Mouse (Mus musculus): Measurements from ENCODE around the gene Gphb5.
A peak's percentile ranks its signal among the peaks of the same experiment; 100 is the strongest.

Gphb5 gene

DNA sequence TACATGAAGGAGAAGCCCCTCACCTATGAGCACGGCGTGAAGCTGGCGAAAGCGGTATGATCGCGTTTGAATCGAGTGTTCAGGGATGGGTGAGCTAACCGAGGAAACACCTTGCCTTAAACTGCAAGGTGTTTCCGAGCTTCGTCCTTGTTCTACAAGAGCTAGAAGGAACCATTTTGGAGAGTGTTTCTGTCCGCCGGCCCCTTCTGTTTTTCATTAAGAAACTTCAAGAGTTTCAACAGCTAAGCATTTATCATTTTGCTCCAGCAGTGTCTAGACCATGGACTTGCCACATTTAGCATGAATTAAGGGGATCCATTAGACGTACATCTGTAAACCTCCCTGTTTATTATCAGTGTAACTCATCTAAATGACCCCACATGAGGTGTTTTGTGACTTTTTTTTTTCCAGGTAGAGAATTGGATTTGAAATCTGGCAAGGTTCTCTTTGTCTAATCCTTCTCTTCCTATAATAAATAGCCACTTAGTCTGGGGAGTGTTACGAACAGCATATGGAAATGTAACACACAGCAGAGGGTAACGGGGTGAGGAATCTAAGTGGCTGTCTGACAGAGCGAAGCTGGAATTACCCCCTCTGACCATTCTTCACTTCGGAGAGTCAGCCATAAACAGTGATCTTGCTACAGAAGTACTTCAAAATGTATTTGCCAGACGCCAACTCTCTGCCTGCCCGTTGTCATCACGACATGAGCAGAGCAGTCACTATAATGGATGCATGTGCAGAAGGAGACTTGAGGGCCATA lies 22.4 kb downstream of the Gphb5 start:
- no peak for DNase-seq (ENCODE audit: low spot score in 2 of 2)

GRCm38 (mm10) chr12:75391526-75391925 lies 25.1 kb downstream of the Gphb5 start:
- DNase-seq (ENCODE audit: low spot score in 2 of 2): no peak

DNA sequence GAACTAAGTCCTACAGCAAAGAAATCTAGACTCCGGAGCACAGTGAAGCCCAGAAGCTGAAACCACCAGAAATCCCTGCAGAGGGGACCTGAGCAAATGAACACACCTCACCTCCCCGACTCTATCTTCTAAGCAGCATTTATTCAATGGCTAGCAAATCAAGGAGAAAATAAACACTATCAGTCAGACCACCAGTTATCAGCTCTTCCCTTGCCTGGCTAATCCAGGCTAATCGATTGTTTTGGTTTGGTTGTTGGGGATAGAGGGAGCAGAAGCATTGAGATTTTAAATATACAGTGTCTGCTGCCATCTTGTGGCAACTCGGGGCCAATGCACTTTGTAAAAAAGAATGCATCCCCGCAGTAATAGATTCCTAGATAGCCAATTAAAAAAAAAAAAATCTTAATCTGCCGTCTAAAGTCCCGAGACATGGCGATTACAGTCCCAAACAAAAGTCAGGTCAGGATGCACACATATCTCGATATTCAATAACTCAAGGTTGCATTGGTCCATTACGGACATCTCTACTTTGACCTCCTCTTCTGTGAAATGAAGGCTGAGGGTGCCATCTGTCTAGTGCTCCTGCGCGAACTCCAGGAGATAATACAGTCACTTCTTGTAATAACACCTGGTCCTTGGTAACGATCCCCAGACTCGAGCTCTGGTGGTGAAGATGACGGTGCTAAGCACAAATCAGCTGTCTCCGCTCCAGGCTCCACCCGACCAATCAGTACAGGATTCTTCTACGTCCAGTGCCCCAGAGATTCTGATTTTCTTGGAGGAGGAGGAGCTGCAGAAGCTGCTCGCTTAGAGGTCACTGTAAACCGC lies 27.1 kb downstream of the Gphb5 start:
- peak in 1 of 2 experiments; percentile 63 for DNase-seq (ENCODE audit: low spot score in 2 of 2)

DNA sequence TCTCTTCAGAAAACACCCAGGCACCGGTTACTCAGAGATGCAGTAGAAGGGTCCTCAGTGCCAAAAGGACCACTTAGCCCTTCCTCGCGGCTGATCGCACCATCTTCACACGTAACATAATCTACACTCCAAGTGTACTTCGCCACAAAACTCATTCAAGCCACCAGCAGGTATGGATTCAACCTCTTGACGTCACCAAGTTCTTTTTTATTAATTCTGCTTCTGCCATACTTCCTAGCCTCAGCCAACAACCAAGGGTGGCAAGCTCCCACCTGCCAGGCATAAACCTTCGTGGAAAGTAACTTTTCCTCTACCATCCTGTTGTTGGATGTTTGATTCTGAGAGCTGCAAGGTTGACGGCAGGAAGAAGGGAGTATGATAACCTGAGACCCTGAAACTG lies 28.1 kb downstream of the Gphb5 start:
- DNase-seq (ENCODE audit: low spot score in 2 of 2): no peak

DNA sequence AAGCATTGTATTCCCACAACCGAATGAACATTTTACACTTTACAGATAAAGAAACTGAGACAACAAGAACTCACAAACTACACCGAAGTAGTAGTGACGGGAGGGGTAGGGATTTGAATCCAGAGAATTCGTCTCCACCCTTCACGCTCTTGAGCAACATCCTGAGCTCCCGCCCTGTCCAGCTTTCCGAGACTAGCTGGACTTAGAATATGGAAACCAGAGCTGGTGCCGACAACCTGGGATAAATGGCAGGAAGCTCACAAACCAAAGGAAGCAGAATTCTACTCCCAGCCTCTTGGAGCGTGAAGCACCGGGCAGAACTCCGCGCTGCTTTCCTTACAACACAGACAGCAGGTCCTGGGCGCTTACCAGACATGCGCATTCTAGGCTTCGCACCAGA lies 28.7 kb downstream of the Gphb5 start:
- DNase-seq (ENCODE audit: low spot score in 2 of 2): no peak

DNA sequence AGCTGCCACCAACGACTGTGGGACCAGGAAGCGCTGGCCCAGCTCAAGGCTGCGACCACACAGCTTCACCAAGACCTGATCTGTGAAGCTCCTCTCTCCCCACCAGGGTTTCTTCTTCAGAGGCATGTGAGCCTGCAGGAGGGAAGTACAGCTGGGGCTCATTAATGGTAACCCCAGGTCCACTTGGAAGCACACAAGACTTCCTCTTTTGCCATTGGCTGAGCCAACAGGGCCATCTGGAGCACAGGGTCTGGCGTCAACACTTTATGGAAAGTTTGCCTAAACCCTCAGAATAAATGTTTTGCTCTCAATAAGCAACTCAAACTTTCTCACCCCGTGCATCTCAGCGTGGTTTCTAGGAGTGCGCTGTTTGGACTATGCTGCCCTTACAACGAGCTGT lies 29.4 kb downstream of the Gphb5 start:
- no peak for DNase-seq (ENCODE audit: low spot score in 2 of 2)

DNA sequence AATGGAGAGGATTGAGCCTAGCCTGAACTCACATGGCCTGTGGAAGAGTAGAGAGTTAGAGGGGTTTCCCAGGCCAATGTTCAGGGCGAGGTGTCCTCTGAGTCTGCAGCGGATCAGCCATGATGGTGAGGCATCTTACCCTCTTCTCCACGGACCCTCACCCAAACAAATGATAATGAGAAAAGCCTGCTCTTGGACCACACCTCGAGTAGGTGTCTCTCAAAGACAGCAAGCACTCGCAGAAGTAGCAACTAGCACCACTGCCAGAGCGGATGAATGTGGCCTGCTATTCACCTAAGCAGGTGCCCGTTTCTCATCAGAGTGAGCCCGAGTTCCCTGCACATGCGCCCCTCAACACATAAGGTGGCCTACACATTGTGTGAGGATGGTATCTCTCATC lies 29.9 kb downstream of the Gphb5 start:
- DNase-seq (ENCODE audit: low spot score in 2 of 2): no peak

GRCm38 (mm10) chr12:75376126-75376525 lies 40.5 kb downstream of the Gphb5 start:
- DNase-seq (ENCODE audit: low spot score in 2 of 2): no peak

- no peak for DNase-seq (ENCODE audit: low spot score in 2 of 2)
Measured at GRCm38 (mm10) chr12:75375060-75375459, 41.5 kb downstream of the Gphb5 start.

DNA sequence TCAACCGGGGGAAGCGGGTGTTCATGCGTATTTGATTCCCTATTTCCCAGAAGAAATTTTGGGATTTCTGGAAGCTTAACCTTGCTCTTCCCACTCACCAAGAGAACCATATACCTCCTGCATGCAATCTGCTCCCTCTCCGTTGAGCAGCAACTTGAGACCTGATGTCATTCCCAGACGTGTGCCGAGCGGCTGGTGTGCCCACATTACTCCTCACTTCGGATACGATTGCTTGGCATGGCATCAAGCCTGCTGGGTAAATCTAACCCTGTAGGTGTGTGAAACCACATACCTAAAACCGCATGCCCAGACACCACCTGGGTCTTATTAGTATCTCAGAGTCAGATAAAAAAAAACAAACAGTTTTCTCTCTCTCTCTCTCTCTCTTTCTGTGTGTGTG lies 42.1 kb downstream of the Gphb5 start:
- DNase-seq (ENCODE audit: low spot score in 2 of 2): no peak

- no peak for DNase-seq (ENCODE audit: low spot score in 2 of 2)
Measured at GRCm38 (mm10) chr12:75369418-75369851, 47.1 kb downstream of the Gphb5 start.

DNA sequence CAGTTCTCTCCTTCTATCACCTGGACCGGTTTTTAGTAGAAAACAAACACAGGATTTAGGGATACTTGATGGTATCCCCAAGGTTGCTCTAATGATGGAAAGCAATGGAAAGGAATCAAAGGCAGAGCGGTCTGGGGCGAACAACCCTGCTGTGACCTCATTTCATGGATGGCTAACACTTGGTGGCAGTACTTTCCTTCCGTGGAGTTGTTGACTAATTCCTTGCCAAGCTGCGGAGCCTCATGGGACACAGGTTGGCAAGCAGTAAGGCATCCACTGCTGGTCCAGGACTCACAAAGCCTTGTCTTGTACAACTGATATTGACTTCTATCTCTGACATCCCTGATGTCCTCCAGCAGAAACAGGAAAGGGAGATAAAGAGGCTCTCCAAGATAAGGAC lies 48.1 kb downstream of the Gphb5 start:
- no peak for DNase-seq (ENCODE audit: low spot score in 2 of 2)

DNA sequence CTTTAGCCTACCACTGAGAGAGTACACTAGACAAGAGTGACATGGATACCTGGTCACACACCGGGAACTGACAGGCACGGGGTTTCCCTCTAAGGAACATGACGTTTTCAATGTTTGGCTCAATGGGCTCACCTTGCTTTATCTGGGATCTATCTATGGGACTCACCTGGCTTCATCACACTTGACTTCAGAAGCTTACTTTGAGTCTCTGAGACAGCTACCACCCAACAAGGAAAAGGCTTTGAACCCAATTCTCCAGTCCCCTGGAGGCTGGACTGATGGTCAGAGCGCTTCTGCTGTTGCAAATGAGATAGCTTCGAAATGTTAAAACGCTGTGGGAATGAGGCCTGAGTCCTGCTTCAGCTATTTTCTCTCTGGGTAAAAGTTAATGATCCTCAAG lies 49.2 kb downstream of the Gphb5 start:
- no peak for DNase-seq (ENCODE audit: low spot score in 2 of 2)

- no peak for DNase-seq (ENCODE audit: low spot score in 2 of 2)
Measured at GRCm38 (mm10) chr12:75365621-75366124, 50.9 kb downstream of the Gphb5 start.

DNA sequence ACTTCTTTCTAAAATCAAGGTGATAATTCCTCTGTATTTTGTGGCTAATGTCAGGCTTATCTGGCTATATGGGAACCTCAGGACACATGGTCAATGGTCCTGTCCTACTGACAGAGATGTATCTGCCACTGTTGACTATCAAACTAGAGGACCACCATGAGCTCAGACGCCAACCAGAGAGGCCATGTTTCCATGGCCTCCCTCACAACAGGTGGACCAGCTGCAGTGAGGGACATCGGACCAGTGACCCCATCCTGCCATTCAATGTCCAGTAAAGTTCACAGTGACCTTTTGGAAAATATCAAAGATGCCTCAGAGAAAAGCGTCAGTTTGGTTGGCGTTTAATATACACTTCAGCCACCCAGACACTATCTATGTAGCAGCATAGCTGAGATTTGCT lies 52.2 kb downstream of the Gphb5 start:
- DNase-seq (ENCODE audit: low spot score in 2 of 2): no peak

DNA sequence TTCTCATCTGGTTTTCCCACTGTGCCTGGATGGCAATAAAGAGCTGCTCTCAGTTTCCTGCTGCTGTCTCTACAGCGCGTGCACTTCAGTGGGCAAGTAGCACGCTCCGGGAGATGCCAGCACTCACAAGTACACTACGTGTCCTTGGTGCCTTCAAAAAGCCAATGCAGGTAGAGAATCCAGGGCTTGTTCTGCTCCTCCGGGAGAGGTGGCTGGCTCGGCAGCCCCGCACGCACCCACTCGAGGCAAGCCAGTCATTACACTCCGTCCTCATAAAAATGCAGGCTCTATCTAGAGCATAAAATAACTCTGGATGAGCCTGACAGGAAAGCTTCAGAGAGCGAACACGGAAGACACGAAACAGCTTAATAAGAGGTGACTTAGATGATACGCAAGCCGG lies 54.1 kb downstream of the Gphb5 start:
- no peak for DNase-seq (ENCODE audit: low spot score in 2 of 2)

Data from frontal cortex, postnatal 14 days (tissue).